Mouse (Mus musculus): ENCODE results near the gene Grsf1. TPM values are rescaled to one million over a fixed set of nuclear protein-coding genes. Genes with fewer than 3 reads are reported as not detected.

Gene Grsf1
- polyA plus RNA-seq (2012; rRNA removed; ENCODE audit: low replicate concordance), result 20.7 and 35.7 TPM in 2 replicates

DNA sequence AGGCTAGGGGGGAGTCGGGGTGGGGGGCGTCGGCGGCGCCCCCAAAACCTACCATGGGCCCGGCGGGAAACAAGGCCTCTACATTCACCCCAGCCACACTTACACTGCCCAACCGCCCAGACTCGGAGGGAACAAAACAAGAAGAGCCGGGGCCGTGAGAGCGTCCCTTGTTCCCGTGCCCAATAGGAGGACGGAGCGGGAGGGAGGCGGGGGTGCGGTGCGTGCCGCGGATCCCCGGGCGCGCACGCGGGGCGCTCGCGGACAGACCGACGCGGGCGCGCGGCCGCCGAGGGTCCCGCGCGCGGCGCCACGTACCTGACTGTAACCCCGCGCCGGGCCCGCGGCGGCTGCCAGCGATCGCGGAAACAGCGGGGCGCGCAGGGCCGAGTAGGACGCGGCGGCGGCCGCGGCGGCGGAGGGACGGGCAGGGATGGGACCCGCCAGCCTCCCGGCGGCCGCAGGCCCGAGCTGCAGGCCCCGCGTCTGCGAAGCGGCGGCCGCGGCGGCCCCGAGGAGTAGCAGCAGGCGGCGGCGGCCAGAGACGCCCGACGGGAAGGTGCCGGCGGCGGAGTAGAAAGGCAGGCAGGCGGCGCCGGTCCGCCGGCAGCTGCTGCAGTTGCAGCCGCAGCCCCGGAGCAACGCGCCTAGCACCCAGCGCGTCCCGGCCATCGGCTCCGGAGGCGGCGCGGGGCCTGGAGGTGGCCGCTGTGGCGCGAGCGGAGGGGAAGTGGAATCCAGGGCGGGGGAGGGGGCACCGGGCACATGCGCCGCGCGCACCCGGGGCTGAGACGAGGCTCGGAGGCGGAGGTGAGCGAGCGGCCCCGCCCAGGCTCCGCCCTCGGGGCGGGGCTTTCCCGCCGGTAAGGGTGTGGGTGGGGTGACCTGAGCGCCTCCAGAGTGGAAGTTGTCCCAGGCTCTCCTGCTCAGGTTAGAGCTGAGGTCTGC lies at the start of gene Grsf1:
Gene Grsf1 (minus strand): TSS at position 729 of the 945 bp plus-strand sequence.

DNA sequence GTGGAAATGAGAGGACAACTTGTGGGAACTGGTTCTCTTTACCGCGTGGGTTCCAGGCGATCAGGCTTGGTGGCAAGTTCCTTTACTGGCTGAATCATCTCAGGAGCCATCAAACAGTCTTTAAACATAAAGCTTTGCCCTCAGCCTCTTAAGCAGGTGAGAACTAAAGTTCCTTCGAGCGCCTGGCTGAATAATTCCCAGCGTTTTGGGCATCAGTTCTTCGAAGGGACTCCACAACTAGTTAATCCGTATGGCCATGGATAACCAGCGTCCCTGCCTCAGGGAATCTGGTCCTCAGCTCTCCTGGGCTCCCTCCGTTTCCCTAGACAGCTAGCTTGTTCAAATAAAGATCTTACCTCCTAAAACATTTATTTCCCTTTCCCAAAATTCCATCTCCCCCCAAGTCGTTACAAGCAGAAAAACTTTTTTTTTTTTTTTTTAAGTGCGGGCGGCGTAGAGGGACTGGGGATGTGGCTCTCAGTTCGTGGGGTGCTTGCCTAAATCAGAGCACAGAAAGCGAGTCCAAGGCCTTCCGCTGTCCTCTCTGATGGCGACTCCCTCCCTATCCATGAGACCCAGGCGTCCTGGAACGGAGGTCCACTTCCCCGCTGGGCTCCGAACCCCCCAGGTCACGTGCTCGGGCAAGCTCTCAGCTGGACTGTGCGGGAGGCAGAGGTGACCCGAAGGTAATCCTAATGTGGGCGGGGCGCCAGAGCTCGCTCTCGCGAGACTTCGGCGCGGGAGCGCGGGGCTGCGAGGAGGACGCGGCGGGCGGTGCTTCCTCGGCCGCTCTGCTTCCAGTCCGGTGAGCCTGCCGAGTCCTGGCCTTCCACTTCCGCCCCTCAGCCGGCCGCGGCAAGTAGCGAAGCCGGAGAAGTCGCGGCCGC lies 44.4 kb upstream of the Grsf1 start, which contains the start of gene Mob1b:
Gene Mob1b (plus strand): TSS at position 740 of the 887 bp plus-strand sequence.

Other genes starting within 250 kb of the Grsf1 start
- not detected in 2 replicates for gene Ambn, start 220.2 kb downstream of the Grsf1 start, polyA plus RNA-seq (2012; rRNA removed; ENCODE audit: low replicate concordance)
- not detected in 2 replicates for gene Enam, start 188.2 kb downstream of the Grsf1 start, polyA plus RNA-seq (2012; rRNA removed; ENCODE audit: low replicate concordance)
- 16.2 and 22.2 TPM in 2 replicates for gene Jchain, start 148.3 kb downstream of the Grsf1 start, polyA plus RNA-seq (2012; rRNA removed; ENCODE audit: low replicate concordance)
- gene Utp3, start 121.7 kb downstream of the Grsf1 start, polyA plus RNA-seq (2012; rRNA removed; ENCODE audit: low replicate concordance), result 6.4 and 10.4 TPM in 2 replicates
- gene Rufy3, start 111.1 kb downstream of the Grsf1 start, polyA plus RNA-seq (2012; rRNA removed; ENCODE audit: low replicate concordance), result 4.1 and 5.3 TPM in 2 replicates
- 2.2 and 4.6 TPM in 2 replicates for gene Mob1b, start 44.7 kb upstream of the Grsf1 start, polyA plus RNA-seq (2012; rRNA removed; ENCODE audit: low replicate concordance)
- gene Dck, start 88.8 kb upstream of the Grsf1 start, polyA plus RNA-seq (2012; rRNA removed; ENCODE audit: low replicate concordance), result 4.5 and 5.5 TPM in 2 replicates
- 3.7 and 6.6 TPM in 2 replicates for gene Slc4a4, start 210.6 kb upstream of the Grsf1 start, polyA plus RNA-seq (2012; rRNA removed; ENCODE audit: low replicate concordance)